Mouse (Mus musculus) cerebellum, adult 2 months (tissue): ENCODE measurements around the gene Olfr1413. TPM values are rescaled to one million over a fixed set of nuclear protein-coding genes. Genes with fewer than 3 reads are reported as not detected.

Experiments
- DNase-seq, 2 experiments: peaks; one replicate each; pipeline ENCODE4 v3.0.0; 2021
- H3K27ac ChIP-seq: fragments of 200-500 bp; 2 replicates; pipeline ENCODE4 v1.5.1; 2012; ENCODE audit warnings: low read length, control low read depth, inconsistent platforms; ENCODE audit not compliant: insufficient read depth
- H3K27me3 ChIP-seq: fragments of 200-500 bp; 2 replicates; pipeline ENCODE4 v1.6.1; 2012; ENCODE audit warnings: inconsistent platforms, mild to moderate bottlenecking, low read length, moderate library complexity; ENCODE audit not compliant: control insufficient read depth, insufficient read depth
- H3K4me1 ChIP-seq: fragments of 200-500 bp; 2 replicates; pipeline ENCODE4 v1.6.1; 2011; ENCODE audit warnings: low read length; ENCODE audit not compliant: control insufficient read depth, insufficient read depth
- H3K4me3 ChIP-seq: fragments of 200-500 bp; replicated peaks from 2 replicates; pipeline ENCODE3; 2011; ENCODE audit warnings: mild to moderate bottlenecking, low read depth, low read length, control low read depth; ENCODE audit not compliant: insufficient read depth
- CTCF ChIP-seq: fragments of 200-500 bp; IDR thresholded peaks from 2 replicates; pipeline ENCODE4 v1.5.1; 2011; ENCODE audit warnings: low read depth, mild to moderate bottlenecking, control low read depth, low read length, moderate library complexity, borderline replicate concordance; ENCODE audit not compliant: insufficient read depth
- POLR2A ChIP-seq: fragments of 200-500 bp; IDR thresholded peaks from 2 replicates; pipeline ENCODE4 v1.6.1; 2011; ENCODE audit warnings: low read length, control low read depth, borderline replicate concordance; ENCODE audit not compliant: insufficient read depth
- WGBS: fragments of 180-500 bp; shearing (Covaris S2); methylation state at CpG from one replicate; pipeline ENCODE4 v1.1.7; 2018; 5-methylcytosine and 5-hydroxymethylcytosine counted together
- polyA plus RNA-seq: library from polyadenylated mRNA; depleted of rRNA; stranded (reverse); fragments of >200 nt; gene quantifications from 2 replicates; pipeline ENCODE4 v1.2.3, GENCODE M21; 2012; rRNA removed

Gene Olfr1413
- not detected in 2 replicates for polyA plus RNA-seq

- Histone ChIP-seq H3K27me3 (no peaks in the 10 kb centered on the region), H3K4me1 (no peaks in the 10 kb centered on the region), H3K27ac (no peak within 1 kb of the TSS), H3K4me3 (no peak within 1 kb of the TSS)
- 87% methylated on average over 3 of the region's 3 CpGs for WGBS
- no peak for DNase-seq
- TF ChIP-seq POLR2A, result no peak
- TF ChIP-seq CTCF, result no peak
These were observed at the start of gene Olfr1413 for GRCm38 (mm10) chr1:92571022-92571421. Olfr1413 (plus strand) TSS chr1:92571322.

DNA sequence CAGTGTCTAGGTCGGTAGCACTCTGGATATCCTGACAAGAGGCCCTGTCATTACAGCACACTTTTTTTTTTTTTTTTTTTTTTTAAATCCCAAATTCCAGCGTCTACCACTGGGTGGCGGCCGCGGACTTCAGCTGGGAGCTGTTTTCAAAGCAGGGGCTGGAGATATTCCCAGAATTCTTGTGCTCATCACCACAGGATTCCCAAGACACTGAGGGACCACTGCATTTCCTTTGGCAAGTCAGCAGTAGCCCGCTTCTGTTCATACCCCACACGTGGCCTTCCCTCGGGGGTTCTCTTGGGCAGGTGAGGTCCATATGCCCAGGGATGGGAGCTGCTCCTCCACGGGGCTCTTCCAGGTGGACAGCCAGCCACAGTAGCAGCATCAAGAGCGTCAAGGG is 49.7 kb upstream of the Olfr1413 start:
- TF ChIP-seq POLR2A, result no peak
- TF ChIP-seq CTCF, result peak; percentile 64
- peak; percentile 57 for DNase-seq
- H3K4me1 ChIP-seq, result no peaks in the 10 kb centered on the region
- no peak overlapping the region for H3K27ac ChIP-seq
- H3K27me3 ChIP-seq, result no peaks in the 10 kb centered on the region
- 4% methylated on average over 10 of the region's 10 CpGs for WGBS
- peak overlapping the region; percentile 41 for H3K4me3 ChIP-seq

- Histone ChIP-seq H3K4me1 (no peaks in the 10 kb centered on the region), H3K4me3 (no peak overlapping the region), H3K27ac (no peak overlapping the region), H3K27me3 (no peaks in the 10 kb centered on the region)
- 80% methylated on average over 3 of the region's 3 CpGs for WGBS
- TF ChIP-seq POLR2A, result no peak
- TF ChIP-seq CTCF, result no peak
- DNase-seq, result no peak
These were observed 47.4 kb upstream of the Olfr1413 start for GRCm38 (mm10) chr1:92523764-92524163.

GRCm38 (mm10) chr1:92536972-92537371 is 34.1 kb upstream of the Olfr1413 start:
- H3K4me3 ChIP-seq, result no peak overlapping the region
- 47% methylated on average over 5 of the region's 5 CpGs for WGBS
- no peaks in the 10 kb centered on the region; the same call in 1 of the 2 replicates for H3K27me3 ChIP-seq
- TF ChIP-seq POLR2A (no peak), CTCF (no peak)
- no peaks in the 10 kb centered on the region for H3K4me1 ChIP-seq
- H3K27ac ChIP-seq, result no peak overlapping the region
- no peak for DNase-seq

GRCm38 (mm10) chr1:92539071-92539470 is 32.1 kb upstream of the Olfr1413 start:
- DNase-seq, result no peak
- Histone ChIP-seq H3K27me3 (no peaks in the 10 kb centered on the region; the same call in 1 of the 2 replicates), H3K27ac (no peak overlapping the region), H3K4me3 (no peak overlapping the region), H3K4me1 (no peaks in the 10 kb centered on the region)
- no peak for TF ChIP-seq POLR2A
- no peak for TF ChIP-seq CTCF
- 22% methylated on average over 2 of the region's 2 CpGs for WGBS

DNA sequence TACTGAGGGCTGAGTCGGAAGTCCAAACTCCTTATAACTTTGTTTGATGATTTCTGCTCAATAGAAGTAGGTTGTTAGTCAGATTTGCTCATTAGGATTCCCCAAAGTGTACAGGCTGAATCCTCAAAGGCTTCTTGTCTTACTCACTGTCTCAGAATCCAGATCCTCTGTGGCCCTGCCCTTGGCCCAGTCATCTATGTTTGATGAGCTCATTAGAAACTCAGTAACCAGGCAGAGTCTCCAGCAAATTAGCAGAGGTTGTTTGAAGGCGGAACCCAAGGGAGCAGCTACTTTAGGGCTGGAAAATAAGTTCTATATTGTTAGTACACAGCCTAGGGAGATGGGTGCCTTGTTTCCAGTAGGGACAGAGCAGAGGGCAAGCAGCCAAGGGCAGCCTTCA is 25.2 kb upstream of the Olfr1413 start:
- TF ChIP-seq POLR2A (no peak), CTCF (no peak)
- WGBS, result 73% methylated on average over 2 of the region's 2 CpGs
- Histone ChIP-seq H3K27ac (no peak overlapping the region), H3K4me1 (no peaks in the 10 kb centered on the region), H3K27me3 (no peaks in the 10 kb centered on the region), H3K4me3 (no peak overlapping the region)
- no peak for DNase-seq

- Histone ChIP-seq H3K4me3 (no peak within 1 kb of the TSS), H3K27me3 (no peaks in the 10 kb centered on the region), H3K4me1 (no peaks in the 10 kb centered on the region), H3K27ac (no peak within 1 kb of the TSS)
- DNase-seq, result no peak
- TF ChIP-seq CTCF, result no peak
- TF ChIP-seq POLR2A, result no peak
- 78% methylated on average over 2 of the region's 2 CpGs for WGBS
These were observed 14.4 kb downstream of the Olfr1413 start, which contains the start of gene Olfr1412 for GRCm38 (mm10) chr1:92585479-92585878. Olfr1412 (plus strand) TSS chr1:92585779.

GRCm38 (mm10) chr1:92594111-92594510 is 23.0 kb downstream of the Olfr1413 start, which contains the start of gene Olfr1411:
Olfr1411 (plus strand) TSS chr1:92594411.
- Histone ChIP-seq H3K4me1 (no peaks in the 10 kb centered on the region), H3K4me3 (no peak within 1 kb of the TSS), H3K27ac (no peak within 1 kb of the TSS), H3K27me3 (no peaks in the 10 kb centered on the region; the same call in 1 of the 2 replicates)
- no peak for DNase-seq
- TF ChIP-seq CTCF, result no peak
- TF ChIP-seq POLR2A, result no peak

GRCm38 (mm10) chr1:92596019-92596418 is 24.9 kb downstream of the Olfr1413 start:
- H3K27me3 ChIP-seq, result no peaks in the 10 kb centered on the region; the same call in 1 of the 2 replicates
- DNase-seq, result no peak

More at GRCm38 (mm10) chr1:92596019-92596418, 24.9 kb downstream of the Olfr1413 start:
- WGBS, result 91% methylated on average over 3 of the region's 3 CpGs
- Histone ChIP-seq H3K4me3 (no peak overlapping the region), H3K4me1 (no peaks in the 10 kb centered on the region), H3K27ac (no peak overlapping the region)
- TF ChIP-seq POLR2A, result no peak
- no peak for TF ChIP-seq CTCF
